Mouse (Mus musculus) CH12.LX (cell line): ENCODE measurements at regions not wholly inside any gene's neighbourhood (a gene's known extent, or its start where the extent isn't known, plus 50 kb on each side); places are given as distances from the start of the nearest gene placed in this dataset.

ENCODE experiments used
- CTCF ChIP-seq, 2 experiments: IDR thresholded peaks in 1 of 2; conservative IDR thresholded peaks in 1 of 2; 2 replicates each; pipeline ENCODE4 v1.5.1; 2011 to 2012; ENCODE audit warnings: low read depth in 2 of 2, low read length in 2 of 2, improper control_type of control experiment in 1 of 2, inconsistent platforms in 1 of 2, mild to moderate bottlenecking in 1 of 2, moderate library complexity in 1 of 2
- E2F4 ChIP-seq: IDR thresholded peaks from 2 replicates; pipeline ENCODE4 v1.6.1; 2011; ENCODE audit warnings: low read depth, low read length, improper control_type of control experiment; ENCODE audit not compliant: insufficient replicate concordance
- ELF1 ChIP-seq: IDR thresholded peaks from 2 replicates; pipeline ENCODE4 v1.6.1; 2014; ENCODE audit warnings: low read depth, mild to moderate bottlenecking, inconsistent platforms, low read length, improper control_type of control experiment
- KAT2A ChIP-seq: IDR thresholded peaks from 2 replicates; pipeline ENCODE4 v1.6.1; 2012; ENCODE audit warnings: low read length, improper control_type of control experiment, inconsistent platforms; ENCODE audit not compliant: insufficient replicate concordance
- MAFK ChIP-seq: IDR thresholded peaks from 2 replicates; pipeline ENCODE4 v1.6.1; 2011; ENCODE audit warnings: low read length, improper control_type of control experiment; ENCODE audit not compliant: insufficient replicate concordance
- USF1 ChIP-seq: IDR thresholded peaks from 2 replicates; pipeline ENCODE4 v1.6.1; 2014; ENCODE audit warnings: low read depth, mild to moderate bottlenecking, inconsistent platforms, low read length, improper control_type of control experiment
- USF2 ChIP-seq: conservative IDR thresholded peaks from 2 replicates; pipeline ENCODE4 v1.6.1; 2011; ENCODE audit warnings: low read depth, low read length, improper control_type of control experiment

- TF ChIP-seq CTCF (conservative IDR thresholded peaks at IDR 0.05 in 1 of 2, IDR thresholded peaks at IDR 0.05 in 1 of 2; ENCODE audit: low read depth in 2 of 2, low read length in 2 of 2) (no peak), ELF1 (no peak), USF2 (no peak), USF1 (no peak), MAFK (no peak), E2F4 (no peak), KAT2A (no peak)
Observed at GRCm38 (mm10) chr10:125161077-125161476, 228.2 kb downstream of the Slc16a7 start.
